Mouse (Mus musculus) hindbrain, postnatal 0 days (tissue): Measurements from ENCODE around the gene Hoxb3. TPM values are rescaled to one million over a fixed set of nuclear protein-coding genes. Genes with fewer than 3 reads are reported as not detected.

ENCODE experiments used
- ATAC-seq: fragments of 200-750 bp; cut with Nextera tagmentation; 2 replicates; pipeline ENCODE4 v1.8.0; 2017; ENCODE audit warnings: mild to moderate bottlenecking, moderate TSS enrichment, moderate library complexity
- DNase-seq: peaks from one replicate; pipeline ENCODE4 v3.0.0-alpha.2; 2015; ENCODE audit warnings: low spot score
- H3K27ac ChIP-seq: fragments of 300-500 bp; sonication (generic); 2 replicates; pipeline ENCODE4 v1.5.1; 2014; ENCODE audit warnings: mild to moderate bottlenecking
- H3K27me3 ChIP-seq: fragments of 300-500 bp; sonication (generic); 2 replicates; pipeline ENCODE4 v1.6.1; 2014; ENCODE audit warnings: low read length, mixed read lengths; ENCODE audit not compliant: insufficient read depth
- H3K36me3 ChIP-seq: fragments of 300-500 bp; sonication (generic); 2 replicates; pipeline ENCODE4 v1.6.1; 2014; ENCODE audit warnings: low read length, mixed read lengths; ENCODE audit not compliant: insufficient read depth
- H3K4me1 ChIP-seq: fragments of 300-500 bp; sonication (generic); 2 replicates; pipeline ENCODE4 v1.6.1; 2014; ENCODE audit warnings: antibody characterized with exemption, low read length, mixed read lengths; ENCODE audit not compliant: insufficient read depth
- H3K4me2 ChIP-seq: fragments of 300-500 bp; sonication (generic); 2 replicates; pipeline ENCODE4 v1.6.1; 2014; ENCODE audit warnings: low read depth, mild to moderate bottlenecking, low read length, moderate library complexity, mixed read lengths
- H3K4me3 ChIP-seq: fragments of 300-500 bp; sonication (generic); 2 replicates; pipeline ENCODE4 v1.5.1; 2014; ENCODE audit warnings: low read length
- H3K9ac ChIP-seq: fragments of 300-500 bp; sonication (generic); replicated peaks from 2 replicates; pipeline ENCODE4 v1.6.1; 2014; ENCODE audit warnings: mild to moderate bottlenecking, low read length, moderate library complexity, mixed read lengths
- H3K9me3 ChIP-seq: fragments of 300-500 bp; sonication (generic); 2 replicates; pipeline ENCODE4 v1.6.1; 2016; ENCODE audit warnings: low read length, mixed read lengths
- CTCF ChIP-seq: IDR thresholded peaks from 2 replicates; pipeline ENCODE4 v1.5.1; 2016; ENCODE audit warnings: antibody characterized with exemption, control low read depth, low read depth
- WGBS: fragments of 180-500 bp; shearing (Covaris S2); extraction: QIAGEN DNeasy Blood & Tissue Kit; methylation state at CpG from one replicate; pipeline ENCODE4 v1.1.7; 2014; 5-methylcytosine and 5-hydroxymethylcytosine counted together
- polyA plus RNA-seq: library from polyadenylated mRNA; unstranded; fragments of >200 nt; fragmentation: Nextera tagmentation; extraction: Ambion mirVana; gene quantifications from 2 replicates; pipeline ENCODE4 v1.2.1, GENCODE M21; 2015
- total RNA-seq: library from RNA; depleted of rRNA; stranded (reverse); fragments of >200 nt; gene quantifications from 2 replicates; pipeline ENCODE4 v1.2.3, GENCODE M21; 2014

The Hoxb3 gene
- total and polyA plus RNA-seq, 2 experiments from 2014 or later = 8.1 to 42.2 TPM

GRCm38 (mm10) chr11:96288455-96289221 lies 34.5 kb upstream of the Hoxb3 start:
- Histone ChIP-seq H3K36me3 (no peaks in the 10 kb centered on the region), H3K9ac (no peak overlapping the region), H3K9me3 (no peaks in the 10 kb centered on the region), H3K4me2 (no peak overlapping the region), H3K27ac (no peak overlapping the region), H3K27me3 (peaks cover 86% of the 10 kb centered on the region), H3K4me1 (no peaks in the 10 kb centered on the region), H3K4me3 (no peak overlapping the region)
- no peak for DNase-seq
- ATAC-seq = no peak
- no peak for TF ChIP-seq CTCF
- WGBS = 13% methylated on average over 1 of the region's 1 CpGs

- Histone ChIP-seq H3K4me2 (no peak overlapping the region), H3K9ac (no peak overlapping the region), H3K27ac (no peak overlapping the region), H3K4me3 (no peak overlapping the region), H3K27me3 (peaks cover 84% of the 10 kb centered on the region), H3K9me3 (no peaks in the 10 kb centered on the region), H3K4me1 (no peaks in the 10 kb centered on the region), H3K36me3 (no peaks in the 10 kb centered on the region)
- ATAC-seq (no peak), DNase-seq (no peak)
- TF ChIP-seq CTCF = no peak
- 9% methylated on average over 21 of the region's 21 CpGs for WGBS
Observed at GRCm38 (mm10) chr11:96289293-96289692, 33.8 kb upstream of the Hoxb3 start.

- Histone ChIP-seq H3K27me3 (peaks cover 85% of the 10 kb centered on the region), H3K36me3 (no peaks in the 10 kb centered on the region), H3K27ac (no peak overlapping the region), H3K4me3 (no peak overlapping the region), H3K9me3 (no peaks in the 10 kb centered on the region), H3K4me2 (no peak overlapping the region), H3K4me1 (no peaks in the 10 kb centered on the region), H3K9ac (no peak overlapping the region)
- no peak for ATAC-seq
- WGBS = 8% methylated on average over 6 of the region's 6 CpGs
- TF ChIP-seq CTCF = no peak
- DNase-seq = no peak
Observed at GRCm38 (mm10) chr11:96289837-96290236, 33.3 kb upstream of the Hoxb3 start.

GRCm38 (mm10) chr11:96290705-96291355 lies 32.3 kb upstream of the Hoxb3 start:
- no peak for ATAC-seq
- no peak overlapping the region for H3K9ac ChIP-seq
- 10% methylated on average over 17 of the region's 17 CpGs for WGBS
- H3K4me3 ChIP-seq = no peak overlapping the region
- TF ChIP-seq CTCF = no peak
- H3K36me3 ChIP-seq = no peaks in the 10 kb centered on the region
- H3K4me2 ChIP-seq = no peak overlapping the region
- peaks cover 88% of the 10 kb centered on the region for H3K27me3 ChIP-seq
- no peak for DNase-seq
- no peaks in the 10 kb centered on the region for H3K9me3 ChIP-seq
- no peaks in the 10 kb centered on the region for H3K4me1 ChIP-seq
- H3K27ac ChIP-seq = no peak overlapping the region

GRCm38 (mm10) chr11:96291681-96292564 lies 31.2 kb upstream of the Hoxb3 start, which contains the start of gene Hoxb6:
Hoxb6 (plus strand) TSS chr11:96292476.
- Histone ChIP-seq H3K27ac (peak within 1 kb of the TSS; percentile 36; the same call in 1 of the 2 replicates), H3K4me2 (no peak within 1 kb of the TSS), H3K4me1 (no peaks in the 10 kb centered on the region), H3K4me3 (peak within 1 kb of the TSS; percentile 23), H3K9ac (0 out of 2 replicates have a peak within 1 kb of the TSS, but pooled peaks have one; percentile 34), H3K36me3 (no peaks in the 10 kb centered on the region), H3K27me3 (peaks cover 90% of the 10 kb centered on the region), H3K9me3 (no peaks in the 10 kb centered on the region)
- WGBS = 5% methylated on average over 22 of the region's 22 CpGs
- no peak for ATAC-seq
- DNase-seq = no peak
- no peak for TF ChIP-seq CTCF

- H3K4me1 ChIP-seq = no peaks in the 10 kb centered on the region
- peak overlapping the region; percentile 23 for H3K4me3 ChIP-seq
Observed at GRCm38 (mm10) chr11:96292565-96293301, 30.4 kb upstream of the Hoxb3 start.

More at GRCm38 (mm10) chr11:96292565-96293301, 30.4 kb upstream of the Hoxb3 start:
- 5% methylated on average over 12 of the region's 12 CpGs for WGBS
- Histone ChIP-seq H3K9ac (0 out of 2 replicates have a peak overlapping the region, but pooled peaks have one; percentile 34), H3K27ac (peak overlapping the region; percentile 36; the same call in 1 of the 2 replicates), H3K4me2 (no peak overlapping the region), H3K27me3 (peaks cover 88% of the 10 kb centered on the region), H3K36me3 (no peaks in the 10 kb centered on the region), H3K9me3 (no peaks in the 10 kb centered on the region)
- ATAC-seq (no peak), DNase-seq (no peak)
- TF ChIP-seq CTCF = no peak
